Mouse (Mus musculus): Measurements from ENCODE around the gene Hsd17b13.
A peak's percentile ranks its signal among the peaks of the same experiment; 100 is the strongest.
"Not testable (repeated sequence)": the region's sequence is repeated elsewhere in the genome, so short reads cannot be mapped to it uniquely, and the experiment has no call there.

Gene Hsd17b13

GRCm38 (mm10) chr5:103980705-103981560, 3.7 kb upstream of the Hsd17b13 start:
- no peak for DNase-seq (ENCODE audit: extremely low read depth, low read depth, low spot score)

- DNase-seq (ENCODE audit: extremely low read depth, low read depth, low spot score): no peak
These were observed 829 bp upstream of the Hsd17b13 start for GRCm38 (mm10) chr5:103977907-103978570.

GRCm38 (mm10) chr5:103975736-103976135, 1.5 kb downstream of the Hsd17b13 start:
- DNase-seq (ENCODE audit: extremely low read depth, low read depth, low spot score): no peak

- no peak for DNase-seq (ENCODE audit: extremely low read depth, low read depth, low spot score)
These were observed 4.4 kb downstream of the Hsd17b13 start for GRCm38 (mm10) chr5:103972801-103973200.

GRCm38 (mm10) chr5:103972379-103972778, 4.8 kb downstream of the Hsd17b13 start:
- no peak for DNase-seq (ENCODE audit: extremely low read depth, low read depth, low spot score)

- DNase-seq (ENCODE audit: extremely low read depth, low read depth, low spot score): no peak
These were observed 6.2 kb downstream of the Hsd17b13 start for GRCm38 (mm10) chr5:103971051-103971450.

GRCm38 (mm10) chr5:103962935-103963429, 14.2 kb downstream of the Hsd17b13 start:
- peak; percentile 26 for DNase-seq (ENCODE audit: extremely low read depth, low read depth, low spot score)

- no peak for DNase-seq (ENCODE audit: extremely low read depth, low read depth, low spot score)
These were observed 22.6 kb downstream of the Hsd17b13 start for GRCm38 (mm10) chr5:103954638-103955037.

GRCm38 (mm10) chr5:103953135-103954083, 23.8 kb downstream of the Hsd17b13 start:
- peak; percentile 70 for DNase-seq (ENCODE audit: extremely low read depth, low read depth, low spot score)

- DNase-seq (ENCODE audit: extremely low read depth, low read depth, low spot score): not testable (repeated sequence)
These were observed 27.1 kb downstream of the Hsd17b13 start for GRCm38 (mm10) chr5:103950138-103950537.

- DNase-seq (ENCODE audit: extremely low read depth, low read depth, low spot score): no peak
These were observed 34.0 kb downstream of the Hsd17b13 start for GRCm38 (mm10) chr5:103943183-103943582.

GRCm38 (mm10) chr5:103939856-103940255, 37.4 kb downstream of the Hsd17b13 start:
- no peak for DNase-seq (ENCODE audit: extremely low read depth, low read depth, low spot score)

GRCm38 (mm10) chr5:103939350-103939652, 37.9 kb downstream of the Hsd17b13 start:
- no peak for DNase-seq (ENCODE audit: extremely low read depth, low read depth, low spot score)

GRCm38 (mm10) chr5:103938547-103939349, 38.5 kb downstream of the Hsd17b13 start:
- DNase-seq (ENCODE audit: extremely low read depth, low read depth, low spot score): no peak

GRCm38 (mm10) chr5:103936906-103937589, 40.2 kb downstream of the Hsd17b13 start:
- no peak for DNase-seq (ENCODE audit: extremely low read depth, low read depth, low spot score)

GRCm38 (mm10) chr5:103931924-103932323, 45.3 kb downstream of the Hsd17b13 start:
- DNase-seq (ENCODE audit: extremely low read depth, low read depth, low spot score): not testable (repeated sequence)

- no peak for DNase-seq (ENCODE audit: extremely low read depth, low read depth, low spot score)
These were observed 46.7 kb downstream of the Hsd17b13 start for GRCm38 (mm10) chr5:103930511-103930910.

GRCm38 (mm10) chr5:103928196-103928550, 49.0 kb downstream of the Hsd17b13 start:
- DNase-seq (ENCODE audit: extremely low read depth, low read depth, low spot score): no peak

GRCm38 (mm10) chr5:103927429-103928195, 49.6 kb downstream of the Hsd17b13 start:
- DNase-seq (ENCODE audit: extremely low read depth, low read depth, low spot score): no peak

Measured in fat pad, adult 2 months (tissue).